In genomic region chr2:73607609-73608008, GRCm38 (mm10) we compare ENCODE assay signal across 17 mouse cellular contexts. TPM values are rescaled to one million over a fixed set of nuclear protein-coding genes. Genes with fewer than 3 reads are reported as not detected.
A peak's percentile ranks its signal among the peaks of the same experiment; 100 is the strongest.
DNase-seq lines count a peak whose midpoint lies in the region; ATAC-seq and TF ChIP-seq lines count a peak whose summit lies in the region.
"Had no signal": no experiment of that assay in that cellular context is flagged by ENCODE, and none has a peak within 500 bp of the region (broad histone marks: within the 10 kb centered on the region; RNA-seq: fewer than 3 reads in every experiment).

No protein-coding gene starts in this region.

- no peaks in the 10 kb centered on the region for H3K79me2 ChIP-seq in heart, adult 2 months (replicated peaks; ENCODE audit: control insufficient read depth, insufficient read depth, low read length)

- H3K27me3 ChIP-seq in heart, embryonic 10.5 days (ENCODE audit: insufficient read depth, poor library complexity, severe bottlenecking) = no peaks in the 10 kb centered on the region
- H3K27me3 ChIP-seq in heart, adult 2 months (ENCODE audit: control insufficient read depth, insufficient read depth, low read length) = no peaks in the 10 kb centered on the region
- H3K27me3 ChIP-seq in midbrain, embryonic 14.5 days (ENCODE audit: control insufficient read depth, insufficient read depth, low read length) = no peaks in the 10 kb centered on the region
- no peaks in the 10 kb centered on the region for H3K27me3 ChIP-seq in midbrain, embryonic 11.5 days (ENCODE audit: control insufficient read depth, insufficient read depth, low read length)
- H3K27me3 ChIP-seq in embryonic facial prominence, embryonic 12.5 days = no peaks in the 10 kb centered on the region
- no peaks in the 10 kb centered on the region for H3K27me3 ChIP-seq in limb, embryonic 13.5 days
- H3K27me3 ChIP-seq: forebrain, embryonic 12.5 days; intestine, embryonic 15.5 days; Patski had no signal

- H3K27ac ChIP-seq in heart, embryonic 10.5 days = peak overlapping the region; percentile 56; the same call in 1 of the 2 replicates
- H3K27ac ChIP-seq in heart, adult 2 months = no peak overlapping the region
- 0 out of 2 replicates have a peak overlapping the region, but pooled peaks have one; percentile 3 for H3K27ac ChIP-seq in midbrain, embryonic 14.5 days (replicated peaks; ENCODE audit: low read depth, low read length)
- H3K27ac ChIP-seq in midbrain, embryonic 11.5 days (ENCODE audit: low read depth, low read length) = no peak overlapping the region
- H3K27ac ChIP-seq in embryonic facial prominence, embryonic 12.5 days = 0 out of 2 replicates have a peak overlapping the region, but pooled peaks have one; percentile 36
- H3K27ac ChIP-seq in limb, embryonic 13.5 days = peak overlapping the region; percentile 48; the same call in 1 of the 2 replicates
- H3K27ac ChIP-seq: forebrain, embryonic 12.5 days; intestine, embryonic 15.5 days; midbrain, embryonic 10.5 days had no signal

- intact Hi-C loops in heart, adult 2 months (cut with DNase I) = no loop called here

- no peaks in the 10 kb centered on the region for H3K9me3 ChIP-seq in heart, embryonic 10.5 days
- no peaks in the 10 kb centered on the region for H3K9me3 ChIP-seq in midbrain, embryonic 14.5 days (ENCODE audit: control insufficient read depth, low read length)
- H3K9me3 ChIP-seq in midbrain, embryonic 11.5 days (ENCODE audit: control insufficient read depth, low read length) = no peaks in the 10 kb centered on the region
- no peaks in the 10 kb centered on the region for H3K9me3 ChIP-seq in embryonic facial prominence, embryonic 12.5 days
- no peaks in the 10 kb centered on the region for H3K9me3 ChIP-seq in limb, embryonic 13.5 days
- H3K9me3 ChIP-seq: forebrain, embryonic 12.5 days; intestine, embryonic 15.5 days; midbrain, embryonic 10.5 days had no signal

- H3K36me3 ChIP-seq in heart, embryonic 10.5 days = peaks cover 6% of the 10 kb centered on the region; the same call in 1 of the 2 replicates
- no peaks in the 10 kb centered on the region for H3K36me3 ChIP-seq in heart, adult 2 months (ENCODE audit: control insufficient read depth, insufficient read depth, low read length)
- H3K36me3 ChIP-seq in midbrain, embryonic 14.5 days (ENCODE audit: control insufficient read depth, insufficient read depth, low read length) = peaks cover 14% of the 10 kb centered on the region
- no peaks in the 10 kb centered on the region for H3K36me3 ChIP-seq in midbrain, embryonic 11.5 days (ENCODE audit: control insufficient read depth, insufficient read depth, low read length)
- H3K36me3 ChIP-seq in embryonic facial prominence, embryonic 12.5 days = no peaks in the 10 kb centered on the region
- H3K36me3 ChIP-seq in limb, embryonic 13.5 days = peaks cover 17% of the 10 kb centered on the region; the same call in 1 of the 2 replicates

- no peak overlapping the region for H3K9ac ChIP-seq in heart, adult 2 months (ENCODE audit: low read depth, low read length)
- H3K9ac ChIP-seq in midbrain, embryonic 14.5 days (replicated peaks; ENCODE audit: low read length) = no peak overlapping the region
- H3K9ac ChIP-seq in midbrain, embryonic 11.5 days (ENCODE audit: low read length) = no peak overlapping the region
- no peak overlapping the region for H3K9ac ChIP-seq in embryonic facial prominence, embryonic 12.5 days
- H3K9ac ChIP-seq in limb, embryonic 13.5 days = no peak overlapping the region
- H3K9ac ChIP-seq: forebrain, embryonic 12.5 days; intestine, embryonic 15.5 days had no signal

- no peak for ATAC-seq in midbrain, embryonic 14.5 days (ENCODE audit: low FRiP score, low TSS enrichment)
- ATAC-seq in midbrain, embryonic 11.5 days (ENCODE audit: low FRiP score) = no peak
- ATAC-seq in embryonic facial prominence, embryonic 12.5 days (ENCODE audit: insufficient number of reproducible peaks, insufficient read depth, low FRiP score, low TSS enrichment) = no peak
- 0 out of 2 replicates have a peak, but pooled peaks have one; percentile 48 for ATAC-seq in limb, embryonic 13.5 days (ENCODE audit: low FRiP score, low read depth)
- no peak for ATAC-seq in inflammation-experienced regulatory T-cells, adult 6 months
- ATAC-seq: intestine, embryonic 15.5 days; Patski had no signal

- H3K4me2 ChIP-seq in midbrain, embryonic 14.5 days (ENCODE audit: low read length) = no peak overlapping the region
- no peak overlapping the region for H3K4me2 ChIP-seq in midbrain, embryonic 11.5 days
- H3K4me2 ChIP-seq in embryonic facial prominence, embryonic 12.5 days (replicated peaks) = no peak overlapping the region
- no peak overlapping the region for H3K4me2 ChIP-seq in limb, embryonic 13.5 days (replicated peaks)
- H3K4me2 ChIP-seq: forebrain, embryonic 12.5 days; intestine, embryonic 15.5 days had no signal

- TF ChIP-seq CTCF in heart, adult 2 months (IDR thresholded peaks at IDR 0.05) = no peak

- no peak for DNase-seq in heart, embryonic 10.5 days (ENCODE audit: low spot score)
- no peak for DNase-seq in heart, adult 2 months
- no peak for DNase-seq in midbrain, embryonic 14.5 days
- DNase-seq in midbrain, embryonic 11.5 days (ENCODE audit: low spot score, missing footprints) = no peak
- no peak for DNase-seq in urinary bladder, postnatal 25 days (ENCODE audit: low spot score)
- DNase-seq: gastrocnemius, postnatal 14 days; kidney, postnatal 36 days; lung, adult 2 months; thymus, postnatal 25 days had no signal

- H3K4me1 ChIP-seq in heart, embryonic 10.5 days = peaks cover 35% of the 10 kb centered on the region
- no peaks in the 10 kb centered on the region for H3K4me1 ChIP-seq in heart, adult 2 months (ENCODE audit: control insufficient read depth, insufficient read depth, low read length)
- H3K4me1 ChIP-seq in midbrain, embryonic 14.5 days (ENCODE audit: control insufficient read depth, insufficient read depth, low read length) = 0 out of 2 replicates have a peak, but pooled peaks cover 5% of the 10 kb centered on the region
- H3K4me1 ChIP-seq in midbrain, embryonic 11.5 days (ENCODE audit: control insufficient read depth, insufficient read depth, low read length) = no peaks in the 10 kb centered on the region
- H3K4me1 ChIP-seq in embryonic facial prominence, embryonic 12.5 days = peaks cover 13% of the 10 kb centered on the region; the same call in 1 of the 2 replicates
- H3K4me1 ChIP-seq in limb, embryonic 13.5 days = peaks cover 13% of the 10 kb centered on the region
- H3K4me1 ChIP-seq: intestine, embryonic 15.5 days had no signal

- WGBS in heart, embryonic 10.5 days = 24% methylated on average over 4 of the region's 4 CpGs
- 37% methylated on average over 4 of the region's 4 CpGs for WGBS in heart, adult 2 months
- 69% methylated on average over 4 of the region's 4 CpGs for WGBS in midbrain, embryonic 14.5 days
- WGBS in midbrain, embryonic 11.5 days = 58% methylated on average over 4 of the region's 4 CpGs
- WGBS in embryonic facial prominence, embryonic 12.5 days = 12% methylated on average over 4 of the region's 4 CpGs
- WGBS in limb, embryonic 13.5 days = 8% methylated on average over 4 of the region's 4 CpGs

- no peak for TF ChIP-seq POLR2A in heart, adult 2 months (IDR thresholded peaks at IDR 0.05; ENCODE audit: insufficient read depth, low read depth, low read length)

- no peak for TF ChIP-seq EP300 in heart, adult 2 months (IDR thresholded peaks at IDR 0.05; ENCODE audit: insufficient read depth, low read depth, low read length)

- 0 out of 2 replicates have a peak overlapping the region, but pooled peaks have one; percentile 8 for H3K4me3 ChIP-seq in heart, embryonic 10.5 days
- H3K4me3 ChIP-seq in heart, adult 2 months = no peak overlapping the region
- no peak overlapping the region for H3K4me3 ChIP-seq in midbrain, embryonic 14.5 days (replicated peaks; ENCODE audit: low read depth, low read length)
- no peak overlapping the region for H3K4me3 ChIP-seq in midbrain, embryonic 11.5 days (ENCODE audit: low read depth, low read length)
- no peak overlapping the region for H3K4me3 ChIP-seq in embryonic facial prominence, embryonic 12.5 days
- no peak overlapping the region for H3K4me3 ChIP-seq in limb, embryonic 13.5 days
- H3K4me3 ChIP-seq: forebrain, embryonic 12.5 days; intestine, embryonic 15.5 days; midbrain, embryonic 10.5 days had no signal

RNA-seq across cellular contexts. Expression of gene Chrna1, which starts 27.5 kb away (rescaled TPM):
- polyA plus RNA-seq in heart, embryonic 10.5 days (2016; fragmentation: Nextera tagmentation; extraction: Ambion mirVana) = 0.16 and 0.45 TPM in 2 replicates
- total RNA-seq in heart, adult 2 months (2021) = not detected
- 0.04 TPM in 1 of 2 replicates, not detected in the other for polyA plus RNA-seq in heart, adult 2 months (2012; rRNA removed)
- 0.18 and 0.20 TPM in 2 replicates for polyA plus RNA-seq in midbrain, embryonic 14.5 days (2014; fragmentation: Nextera tagmentation; extraction: Ambion mirVana)
- 0.25 TPM in 2 replicates for polyA plus RNA-seq in midbrain, embryonic 11.5 days (2014; fragmentation: Nextera tagmentation; extraction: Ambion mirVana)
- 4.0 and 5.4 TPM in 2 replicates for polyA plus RNA-seq in embryonic facial prominence, embryonic 12.5 days (2016; fragmentation: Nextera tagmentation; extraction: Ambion mirVana)
- 13.8 and 14.4 TPM in 2 replicates for polyA plus RNA-seq in limb, embryonic 13.5 days (2015; fragmentation: Nextera tagmentation; extraction: Ambion mirVana)
- not detected for polyA plus RNA-seq in inflammation-experienced regulatory T-cells, adult 6 months (2017; shearing (Covaris generic))
- total RNA-seq: adrenal gland, adult 18-20 months had no signal

Comparison
In these comparisons a context has a peak if more than half of its experiments do, and no peak if none do; other contexts are left out.
1. H3K27ac ChIP-seq: peak in heart, embryonic 10.5 days (single experiment), midbrain, embryonic 14.5 days (single experiment), embryonic facial prominence, embryonic 12.5 days (single experiment) and limb, embryonic 13.5 days (single experiment); none in heart, adult 2 months (single experiment) and midbrain, embryonic 11.5 days (single experiment).